Mouse (Mus musculus) c-Kit-positive CD71-negative TER-119-negative erythroid progenitor cells, embryonic 14.5 days (primary cell): ENCODE data around the gene Syn3.
A peak's percentile ranks its signal among the peaks of the same experiment; 100 is the strongest.
"Not testable (repeated sequence)": the region's sequence is repeated elsewhere in the genome, so short reads cannot be mapped to it uniquely, and the experiment has no call there.

Source experiments
- DNase-seq: peaks from one replicate; pipeline ENCODE4 v3.0.0-alpha.2; 2013; ENCODE audit warnings: low read depth

The Syn3 gene

GRCm38 (mm10) chr10:86468612-86469546 is 29.8 kb downstream of the Syn3 start:
- no peak for DNase-seq

GRCm38 (mm10) chr10:86463538-86464199 is 35.0 kb downstream of the Syn3 start:
- peak; percentile 50 for DNase-seq

GRCm38 (mm10) chr10:86459643-86460042 is 39.1 kb downstream of the Syn3 start:
- no peak for DNase-seq

DNA sequence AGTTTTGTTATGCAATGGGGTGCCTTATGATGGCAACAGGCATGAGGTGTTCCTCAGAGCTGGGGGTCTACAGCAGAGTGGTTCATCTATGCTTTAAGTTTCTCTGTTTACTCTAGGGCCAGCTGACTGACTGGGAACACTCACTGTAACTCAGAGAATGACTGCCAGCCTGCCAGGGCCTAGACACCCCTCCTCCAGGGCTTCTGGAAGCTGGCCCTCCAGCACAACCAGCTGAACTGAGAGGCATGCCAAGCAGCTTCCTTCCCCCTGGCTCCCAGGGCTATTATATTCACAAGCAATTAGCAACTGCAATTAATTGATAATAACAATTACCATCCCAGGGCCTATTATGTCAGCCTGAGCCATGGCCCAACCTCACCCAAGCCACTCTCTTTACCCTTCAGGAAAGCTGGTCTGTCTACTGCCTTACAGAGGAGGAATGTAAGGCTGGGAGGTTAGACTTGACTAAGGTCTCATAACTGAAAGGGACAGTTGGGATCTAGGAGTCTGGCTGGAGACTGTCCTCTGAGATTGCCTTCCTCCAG is 41.0 kb downstream of the Syn3 start:
- DNase-seq = no peak

DNA sequence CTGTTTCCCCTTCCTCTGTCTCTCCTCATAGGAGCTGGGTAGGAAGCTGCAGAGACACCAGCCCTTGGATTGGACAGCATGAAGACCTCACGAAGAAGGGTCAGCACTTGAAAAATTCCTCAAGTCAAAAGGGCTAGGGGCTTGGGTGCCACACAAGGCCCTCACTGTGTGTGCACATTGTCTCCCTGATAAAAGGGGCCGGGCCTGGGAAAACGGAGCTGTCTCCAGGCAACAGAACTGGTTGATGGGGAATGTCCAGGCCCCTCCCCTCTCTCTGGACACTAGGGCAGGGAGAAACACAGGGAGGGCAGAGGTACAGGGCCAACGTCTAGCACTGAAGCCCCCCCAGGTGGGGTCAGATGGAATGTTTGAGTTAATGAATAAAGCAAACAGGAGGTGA is 41.5 kb downstream of the Syn3 start:
- no peak for DNase-seq

DNA sequence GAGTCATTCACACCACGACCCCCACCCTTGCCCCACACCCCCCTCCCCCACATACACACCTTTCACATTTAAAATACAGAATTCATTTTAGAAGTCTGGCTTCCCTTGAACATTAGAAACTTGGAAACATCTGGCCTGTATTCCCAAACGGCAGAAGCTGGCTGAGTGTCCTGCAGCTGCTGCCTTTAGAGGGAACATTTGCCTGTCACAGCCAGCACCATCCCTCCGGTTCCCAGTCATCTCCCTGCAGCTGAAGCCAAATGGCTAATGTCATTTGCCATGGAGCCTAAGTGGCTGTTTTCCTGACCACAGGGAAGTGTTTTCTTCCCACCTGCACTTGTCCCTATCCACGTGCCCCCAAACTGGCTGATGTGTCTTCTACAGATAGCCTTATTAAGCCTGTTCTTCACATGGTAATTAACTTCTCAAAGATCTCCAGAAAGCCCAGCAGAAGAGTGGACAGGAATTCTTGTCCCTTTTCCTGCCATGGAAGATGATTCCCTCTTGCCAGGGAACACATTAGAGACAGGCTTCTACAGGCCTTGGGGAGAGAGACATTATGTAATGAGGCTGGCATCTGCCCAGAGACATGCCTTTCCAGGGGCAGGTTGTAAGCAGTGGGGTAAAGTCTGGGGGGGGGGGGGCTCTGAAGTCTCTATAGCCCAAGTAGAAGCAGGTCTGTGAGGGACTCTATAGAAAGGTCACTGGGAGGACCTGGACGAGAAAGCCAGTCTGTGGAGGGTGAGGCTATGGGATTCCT is 43.2 kb downstream of the Syn3 start:
- no peak for DNase-seq

DNA sequence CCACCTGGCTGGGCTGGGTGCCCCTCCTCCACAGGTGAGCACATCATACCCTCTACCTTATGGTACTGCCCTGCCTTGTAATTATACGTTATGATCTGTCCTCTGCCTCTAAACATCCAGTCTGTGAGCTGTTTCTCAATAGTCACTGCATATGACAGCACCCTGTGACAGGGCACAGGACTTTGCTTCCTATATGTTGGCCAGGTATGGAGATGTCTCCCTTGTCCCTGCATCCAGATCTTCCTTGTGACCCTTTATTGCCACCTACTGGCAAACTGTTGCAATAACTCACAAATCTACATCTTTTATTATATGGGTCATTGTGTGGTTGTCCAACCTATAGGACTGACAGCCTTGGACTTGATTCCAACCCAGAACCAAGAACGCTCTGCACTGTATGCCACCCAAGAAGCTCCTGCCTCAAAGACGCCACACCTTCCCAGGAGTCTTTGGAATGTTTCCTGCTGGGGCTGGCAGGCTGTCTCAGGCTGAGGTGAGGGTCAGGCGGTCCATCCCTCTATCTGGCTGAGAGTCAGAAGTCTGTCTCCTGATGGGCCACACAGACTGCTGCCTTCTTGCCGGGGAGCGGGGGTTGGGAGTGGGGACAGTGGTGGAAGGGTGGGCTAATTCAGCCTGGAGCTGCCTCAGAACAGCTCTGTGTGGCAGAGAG is 46.2 kb downstream of the Syn3 start:
- peak; percentile 36 for DNase-seq

DNA sequence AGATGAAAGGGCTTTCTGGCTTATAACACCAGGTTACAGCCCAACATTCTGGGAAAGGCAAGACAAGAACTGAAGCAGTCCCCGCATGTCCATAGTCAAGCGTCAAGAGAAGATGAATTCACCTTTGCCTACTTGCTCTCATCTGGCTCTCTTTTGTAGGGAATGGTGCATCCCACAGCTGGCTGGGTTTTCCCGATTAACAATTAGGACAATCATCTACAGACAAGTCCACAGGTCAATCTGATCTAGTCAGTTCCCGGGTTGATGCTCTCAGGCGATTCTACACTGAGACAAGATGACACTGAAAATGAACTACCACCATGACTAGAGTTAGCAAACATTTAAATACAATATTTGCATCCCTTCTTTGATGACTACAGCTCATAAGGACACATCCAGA is 47.4 kb downstream of the Syn3 start:
- DNase-seq = no peak

GRCm38 (mm10) chr10:86446649-86447048 is 52.0 kb downstream of the Syn3 start:
- no peak for DNase-seq

- DNase-seq = no peak
Observed at GRCm38 (mm10) chr10:86445207-86445606, 53.5 kb downstream of the Syn3 start.

- DNase-seq = no peak
Observed at GRCm38 (mm10) chr10:86444665-86445064, 54.0 kb downstream of the Syn3 start.

DNA sequence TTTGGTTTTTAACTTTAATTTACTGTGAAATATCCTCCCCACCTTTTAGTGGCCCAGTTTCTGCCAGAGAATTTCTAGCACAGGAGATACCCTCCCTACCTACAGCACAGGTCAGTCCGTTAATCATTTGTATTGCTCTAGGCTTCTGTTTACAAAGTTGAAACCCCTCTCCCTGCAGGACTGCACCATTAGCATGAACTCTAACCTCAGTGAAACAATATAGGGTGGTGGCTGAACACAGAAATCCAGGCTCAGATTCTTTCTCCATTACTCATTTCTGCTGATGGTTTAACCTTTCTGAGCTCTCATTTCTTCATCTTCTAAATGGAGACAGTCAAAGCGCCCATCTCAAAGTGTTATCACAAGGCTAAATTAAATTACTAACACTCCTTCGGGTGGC is 56.9 kb downstream of the Syn3 start:
- DNase-seq = no peak

GRCm38 (mm10) chr10:86439640-86440039 is 59.1 kb downstream of the Syn3 start:
- no peak for DNase-seq

DNA sequence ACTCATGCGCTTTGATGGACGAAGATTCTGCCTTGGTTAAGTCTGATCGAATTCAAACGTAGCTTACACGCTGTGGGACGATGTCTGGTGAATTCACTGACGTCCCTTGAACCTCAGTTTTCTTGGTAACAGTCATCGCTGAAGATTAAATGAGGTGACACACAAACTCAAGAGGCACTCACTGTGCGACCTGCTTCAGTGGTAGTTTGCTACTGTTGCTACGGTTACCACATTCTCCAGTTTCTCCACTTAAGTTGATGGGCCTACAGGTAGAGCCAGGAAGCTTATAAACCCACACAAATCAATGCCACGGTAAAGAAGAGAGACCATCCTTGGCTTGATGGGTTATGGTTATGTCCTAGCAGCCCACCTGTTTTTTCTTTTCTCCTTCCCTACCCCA is 61.4 kb downstream of the Syn3 start:
- no peak for DNase-seq

GRCm38 (mm10) chr10:86435006-86435405 is 63.7 kb downstream of the Syn3 start:
- not testable (repeated sequence) for DNase-seq

- DNase-seq = no peak
Observed at GRCm38 (mm10) chr10:86429651-86430050, 69.0 kb downstream of the Syn3 start.

DNA sequence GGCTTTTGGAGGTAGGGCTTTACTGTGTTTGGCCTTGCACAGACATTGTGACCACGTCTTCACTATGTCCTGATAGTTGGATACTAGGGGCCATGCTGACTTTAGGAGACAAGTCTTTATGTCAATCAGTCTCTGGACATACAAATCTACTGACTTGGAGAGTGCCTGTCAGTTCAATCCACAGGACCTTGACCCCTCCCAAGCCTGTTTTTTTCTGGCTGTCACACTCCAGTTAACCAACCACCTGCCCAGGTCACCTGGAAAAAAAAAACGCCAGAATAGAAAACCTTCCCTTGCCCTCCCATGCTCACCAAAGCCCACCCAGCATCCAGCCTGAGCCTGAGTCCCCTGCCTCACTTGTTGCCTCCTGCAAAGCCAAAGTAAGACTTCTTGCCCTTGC is 70.7 kb downstream of the Syn3 start:
- no peak for DNase-seq

DNA sequence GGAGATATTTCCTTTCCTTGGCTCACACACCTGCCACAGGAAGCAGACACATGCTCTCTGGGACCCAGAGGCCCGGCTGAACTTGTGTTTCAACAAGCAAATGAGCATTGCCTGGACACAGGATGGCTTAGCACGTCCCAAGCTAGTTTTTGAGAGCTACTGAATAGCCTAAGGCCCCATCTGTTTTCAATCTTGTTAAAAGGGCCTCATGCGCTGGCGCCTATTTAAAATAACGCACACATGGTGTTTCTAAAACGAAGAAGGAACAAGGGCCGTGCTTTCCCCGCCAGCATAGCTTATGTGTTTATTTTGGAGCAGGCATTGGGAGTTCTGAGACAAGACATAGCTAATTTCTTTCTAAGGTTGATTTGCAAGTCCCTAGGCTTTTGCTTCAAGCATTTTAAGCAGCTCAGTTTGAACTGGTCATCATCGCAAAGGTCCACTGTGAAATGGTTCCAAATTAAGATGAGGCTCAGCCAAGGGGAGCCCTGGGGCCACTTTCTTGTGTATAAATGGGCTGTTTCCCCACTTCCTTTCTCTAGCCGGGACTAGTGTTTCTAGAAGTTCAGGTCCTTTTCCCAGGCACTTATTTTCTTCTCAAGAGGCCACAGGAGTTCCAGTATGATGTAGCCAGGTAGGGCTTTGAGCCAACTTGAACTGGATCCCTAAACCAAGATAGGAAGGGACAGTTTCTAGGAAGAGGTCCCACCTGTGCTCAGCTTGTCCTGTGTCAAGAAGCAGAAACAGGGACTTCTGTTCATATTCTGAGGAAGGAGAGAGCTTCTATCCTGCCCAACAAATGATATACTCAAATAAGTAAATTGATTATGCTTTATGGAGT is 72.8 kb downstream of the Syn3 start:
- no peak for DNase-seq

GRCm38 (mm10) chr10:86421731-86422370 is 76.8 kb downstream of the Syn3 start:
- no peak for DNase-seq

GRCm38 (mm10) chr10:86418931-86419330 is 79.8 kb downstream of the Syn3 start:
- no peak for DNase-seq
